Mouse (Mus musculus) embryonic facial prominence, embryonic 11.5 days (tissue): Measurements from ENCODE around the gene Dysf. TPM values are rescaled to one million over a fixed set of nuclear protein-coding genes. Genes with fewer than 3 reads are reported as not detected.
A peak's percentile ranks its signal among the peaks of the same experiment; 100 is the strongest.

Experiments
- ATAC-seq: fragments of 200-750 bp; cut with Nextera tagmentation; replicated peaks from 2 replicates; pipeline ENCODE4 v1.8.0; 2017; ENCODE audit warnings: low read depth; ENCODE audit not compliant: insufficient number of reproducible peaks, low FRiP score, low TSS enrichment
- DNase-seq: peaks from one replicate; pipeline ENCODE4 v3.0.0-alpha.2; 2015; ENCODE audit warnings: low spot score
- H3K27ac ChIP-seq: fragments of 300-500 bp; sonication (generic); replicated peaks from 2 replicates; pipeline ENCODE4 v1.5.1; 2014; ENCODE audit warnings: mild to moderate bottlenecking, low read depth, low read length, control low read depth
- H3K27me3 ChIP-seq: fragments of 300-500 bp; sonication (generic); 2 replicates; pipeline ENCODE4 v1.6.1; 2014; ENCODE audit warnings: mild to moderate bottlenecking, low read length, moderate library complexity, mixed read lengths; ENCODE audit not compliant: control insufficient read depth, insufficient read depth
- H3K36me3 ChIP-seq: fragments of 300-500 bp; sonication (generic); replicated peaks from 2 replicates; pipeline ENCODE4 v1.6.1; 2014; ENCODE audit warnings: low read depth, mild to moderate bottlenecking, low read length, moderate library complexity, mixed read lengths; ENCODE audit not compliant: control insufficient read depth, insufficient read depth
- H3K4me1 ChIP-seq: fragments of 300-500 bp; sonication (generic); 2 replicates; pipeline ENCODE4 v1.6.1; 2014; ENCODE audit warnings: low read length, mixed read lengths; ENCODE audit not compliant: control insufficient read depth, insufficient read depth
- H3K4me2 ChIP-seq: fragments of 300-500 bp; sonication (generic); 2 replicates; pipeline ENCODE4 v1.6.1; 2014; ENCODE audit warnings: low read depth, mild to moderate bottlenecking, control low read depth, low read length, moderate library complexity
- H3K4me3 ChIP-seq: fragments of 300-500 bp; sonication (generic); 2 replicates; pipeline ENCODE4 v1.5.1; 2014; ENCODE audit warnings: low read depth, low read length, control low read depth
- H3K9ac ChIP-seq: fragments of 300-500 bp; sonication (generic); replicated peaks from 2 replicates; pipeline ENCODE4 v1.6.1; 2014; ENCODE audit warnings: mild to moderate bottlenecking, control low read depth, low read length
- H3K9me3 ChIP-seq: fragments of 300-500 bp; sonication (generic); replicated peaks from 2 replicates; pipeline ENCODE4 v1.6.1; 2016; ENCODE audit warnings: mild to moderate bottlenecking, low read length, inconsistent platforms, mixed read lengths; ENCODE audit not compliant: control insufficient read depth
- WGBS: fragments of 180-500 bp; shearing (Covaris S2); extraction: QIAGEN DNeasy Blood & Tissue Kit; methylation state at CpG from one replicate; pipeline ENCODE4 v1.1.7; 2014; 5-methylcytosine and 5-hydroxymethylcytosine counted together
- polyA plus RNA-seq: library from polyadenylated mRNA; unstranded; fragments of >200 nt; fragmentation: Nextera tagmentation; extraction: Ambion mirVana; gene quantifications from 2 replicates; pipeline ENCODE4 v1.2.1, GENCODE M21; 2014

The Dysf gene
- polyA plus RNA-seq, 1 experiment from 2014 or later = 7.8 TPM

GRCm38 (mm10) chr6:84155765-84156164 is 147.4 kb downstream of the Dysf start:
- Histone ChIP-seq H3K9me3 (no peaks in the 10 kb centered on the region), H3K27ac (no peak overlapping the region), H3K36me3 (no peaks in the 10 kb centered on the region), H3K27me3 (no peaks in the 10 kb centered on the region), H3K4me1 (no peaks in the 10 kb centered on the region), H3K9ac (no peak overlapping the region), H3K4me3 (no peak overlapping the region), H3K4me2 (no peak overlapping the region)
- ATAC-seq (no peak), DNase-seq (no peak)
- WGBS = 53% methylated on average over 3 of the region's 3 CpGs

GRCm38 (mm10) chr6:84156481-84157025 is 148.2 kb downstream of the Dysf start:
- H3K27ac ChIP-seq = no peak overlapping the region
- H3K4me2 ChIP-seq = no peak overlapping the region
- H3K27me3 ChIP-seq = no peaks in the 10 kb centered on the region
- ATAC-seq (no peak), DNase-seq (no peak)
- H3K36me3 ChIP-seq = no peaks in the 10 kb centered on the region
- H3K9ac ChIP-seq = no peak overlapping the region
- 77% methylated on average over 4 of the region's 4 CpGs for WGBS
- no peak overlapping the region for H3K4me3 ChIP-seq
- no peaks in the 10 kb centered on the region for H3K4me1 ChIP-seq
- no peaks in the 10 kb centered on the region for H3K9me3 ChIP-seq

DNA sequence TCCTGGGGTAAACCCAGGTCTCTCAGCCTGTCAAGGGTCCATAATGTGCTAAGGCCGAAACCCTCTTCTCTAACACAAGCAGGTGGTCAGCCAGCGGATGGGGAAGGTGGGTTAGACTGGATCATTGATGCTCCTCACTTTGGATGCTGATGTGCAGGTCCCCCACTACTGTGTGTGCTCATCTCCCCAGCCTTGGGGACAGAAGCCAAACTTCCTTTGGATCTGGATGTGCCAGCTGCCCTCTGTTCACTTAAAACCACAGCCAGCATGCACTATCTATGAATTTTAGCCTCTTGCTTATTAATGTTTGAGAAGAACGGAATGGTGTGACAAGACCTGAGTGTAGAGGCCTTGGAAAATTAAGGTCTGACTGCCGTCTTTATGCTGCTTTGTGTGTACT is 150.7 kb downstream of the Dysf start:
- Histone ChIP-seq H3K27me3 (no peaks in the 10 kb centered on the region), H3K27ac (no peak overlapping the region), H3K36me3 (no peaks in the 10 kb centered on the region), H3K9ac (no peak overlapping the region), H3K4me1 (no peaks in the 10 kb centered on the region), H3K4me2 (no peak overlapping the region), H3K4me3 (no peak overlapping the region), H3K9me3 (no peaks in the 10 kb centered on the region)
- DNase-seq (no peak), ATAC-seq (no peak)
- 90% methylated on average over 4 of the region's 4 CpGs for WGBS

DNA sequence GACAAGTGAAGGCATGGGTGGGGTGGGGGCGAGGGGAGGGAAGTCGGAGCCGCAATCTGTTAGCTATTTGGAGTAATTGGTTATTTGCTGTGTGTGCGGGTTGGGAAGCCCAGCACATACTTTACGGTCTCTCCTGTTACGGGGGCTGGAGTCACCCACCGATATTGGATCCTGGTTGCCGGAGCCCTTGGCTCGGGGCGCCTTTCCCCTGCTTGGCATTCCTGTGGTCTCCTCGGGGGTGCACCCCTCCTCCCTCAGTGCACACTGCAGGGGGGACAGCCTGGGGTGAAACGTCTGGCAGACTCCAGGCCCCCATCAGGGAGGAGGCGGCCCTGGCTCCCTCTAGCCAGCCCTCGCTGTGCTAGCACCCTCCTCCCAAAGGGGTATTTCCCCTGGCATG is 159.2 kb downstream of the Dysf start:
- no peaks in the 10 kb centered on the region for H3K9me3 ChIP-seq
- H3K36me3 ChIP-seq = no peaks in the 10 kb centered on the region
- 38% methylated on average over 14 of the region's 14 CpGs for WGBS
- peak; percentile 81; the same call in 1 of the 2 replicates for ATAC-seq
- no peaks in the 10 kb centered on the region for H3K4me1 ChIP-seq
- H3K4me2 ChIP-seq = no peak overlapping the region
- H3K27me3 ChIP-seq = no peaks in the 10 kb centered on the region
- peak; percentile 65 for DNase-seq
- no peak overlapping the region for H3K27ac ChIP-seq
- H3K4me3 ChIP-seq = no peak overlapping the region
- H3K9ac ChIP-seq = no peak overlapping the region

- ATAC-seq (no peak), DNase-seq (no peak)
- Histone ChIP-seq H3K36me3 (no peaks in the 10 kb centered on the region), H3K9ac (no peak overlapping the region), H3K27me3 (no peaks in the 10 kb centered on the region), H3K9me3 (no peaks in the 10 kb centered on the region), H3K27ac (no peak overlapping the region), H3K4me1 (no peaks in the 10 kb centered on the region), H3K4me3 (no peak overlapping the region), H3K4me2 (no peak overlapping the region)
- WGBS = 100% methylated on average over 1 of the region's 1 CpGs
Observed at GRCm38 (mm10) chr6:84168571-84168970, 160.2 kb downstream of the Dysf start.

- ATAC-seq (no peak), DNase-seq (no peak)
- WGBS = 93% methylated on average over 6 of the region's 6 CpGs
- Histone ChIP-seq H3K4me3 (no peak overlapping the region), H3K4me2 (no peak overlapping the region), H3K36me3 (no peaks in the 10 kb centered on the region), H3K9ac (no peak overlapping the region), H3K9me3 (no peaks in the 10 kb centered on the region), H3K4me1 (no peaks in the 10 kb centered on the region), H3K27me3 (no peaks in the 10 kb centered on the region), H3K27ac (no peak overlapping the region)
Observed at GRCm38 (mm10) chr6:84173626-84174025, 165.2 kb downstream of the Dysf start.

- Histone ChIP-seq H3K4me3 (no peak overlapping the region), H3K4me2 (no peak overlapping the region), H3K9me3 (no peaks in the 10 kb centered on the region), H3K9ac (no peak overlapping the region), H3K4me1 (no peaks in the 10 kb centered on the region), H3K27me3 (no peaks in the 10 kb centered on the region), H3K36me3 (no peaks in the 10 kb centered on the region), H3K27ac (no peak overlapping the region)
- ATAC-seq = no peak
- no peak for DNase-seq
- 91% methylated on average over 5 of the region's 5 CpGs for WGBS
Observed at GRCm38 (mm10) chr6:84178776-84179405, 170.5 kb downstream of the Dysf start.

DNA sequence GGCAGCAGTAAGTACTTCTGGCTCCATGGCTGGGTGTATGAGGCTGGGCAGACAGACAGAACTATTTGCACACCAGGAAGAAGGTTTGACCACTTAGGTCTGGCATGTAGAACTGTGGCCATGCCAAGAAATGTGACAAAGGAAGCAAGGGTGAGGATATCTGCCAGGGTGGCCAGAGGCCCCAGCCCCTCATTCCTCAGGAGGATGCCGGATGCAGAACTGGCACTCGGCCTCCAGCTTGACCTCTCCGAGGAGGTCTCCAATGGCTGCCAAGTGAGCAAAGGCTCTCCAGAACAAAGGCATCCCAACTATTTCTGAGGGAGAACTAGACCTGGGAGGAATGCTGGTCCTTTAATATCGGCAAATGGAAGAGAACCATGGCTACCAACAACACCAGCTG is 173.1 kb downstream of the Dysf start:
- ATAC-seq (no peak), DNase-seq (no peak)
- Histone ChIP-seq H3K9me3 (no peaks in the 10 kb centered on the region), H3K4me1 (no peaks in the 10 kb centered on the region), H3K27me3 (no peaks in the 10 kb centered on the region), H3K27ac (no peak overlapping the region), H3K4me2 (no peak overlapping the region), H3K4me3 (no peak overlapping the region), H3K9ac (no peak overlapping the region), H3K36me3 (no peaks in the 10 kb centered on the region)
- 29% methylated on average over 4 of the region's 4 CpGs for WGBS
